18 mouse cellular contexts compared by ENCODE assay signal in the genomic region with DNA sequence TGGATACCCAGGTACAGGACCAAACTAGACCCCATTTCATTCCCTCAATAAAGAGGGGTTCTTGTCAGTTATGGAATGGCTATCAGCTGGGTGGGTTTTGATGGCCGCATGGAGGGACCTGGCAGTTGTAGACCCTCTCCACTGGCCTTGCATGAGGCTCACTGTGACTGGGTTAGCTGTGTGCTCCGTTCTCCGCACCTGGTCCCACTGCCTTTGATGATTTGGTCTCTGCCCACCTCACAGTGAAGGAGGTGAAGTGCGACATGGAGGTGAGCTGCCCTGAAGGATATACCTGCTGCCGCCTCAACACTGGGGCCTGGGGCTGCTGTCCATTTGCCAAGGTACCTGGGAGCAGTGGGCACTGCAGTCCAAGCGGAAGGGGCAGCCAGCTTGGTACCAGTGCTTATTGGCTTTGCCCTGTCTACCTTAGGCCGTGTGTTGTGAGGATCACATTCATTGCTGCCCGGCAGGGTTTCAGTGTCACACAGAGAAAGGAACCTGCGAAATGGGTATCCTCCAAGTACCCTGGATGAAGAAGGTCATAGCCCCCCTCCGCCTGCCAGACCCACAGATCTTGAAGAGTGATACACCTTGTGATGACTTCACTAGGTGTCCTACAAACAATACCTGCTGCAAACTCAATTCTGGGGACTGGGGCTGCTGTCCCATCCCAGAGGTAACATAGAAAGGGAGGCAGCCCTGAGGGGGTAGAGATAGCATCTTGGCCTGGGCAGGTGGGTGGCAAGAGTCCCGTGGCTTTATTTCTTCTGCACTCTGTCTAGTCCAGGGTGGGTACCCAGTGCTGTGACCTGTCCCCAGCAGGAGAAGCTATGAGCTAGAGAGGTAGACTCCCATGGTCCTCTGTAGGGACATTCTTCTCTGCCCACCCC. TPM values are rescaled to one million over a fixed set of nuclear protein-coding genes. Genes with fewer than 3 reads are reported as not detected.
DNase-seq lines count a peak whose midpoint lies in the region; ATAC-seq and TF ChIP-seq lines count a peak whose summit lies in the region.
"Had no signal": no experiment of that assay in that cellular context is flagged by ENCODE, and none has a peak within 500 bp of the region (broad histone marks: within the 10 kb centered on the region; RNA-seq: fewer than 3 reads in every experiment).

No protein-coding gene starts in this region.

- H3K27ac ChIP-seq in heart, embryonic 11.5 days (ENCODE audit: low read depth, low read length), result no peak overlapping the region
- H3K27ac ChIP-seq in midbrain, embryonic 15.5 days, result 0 out of 2 replicates have a peak overlapping the region, but pooled peaks have one; percentile 18
- no peak overlapping the region for H3K27ac ChIP-seq in midbrain, embryonic 13.5 days
- H3K27ac ChIP-seq in stomach, postnatal 0 days (replicated peaks), result no peak overlapping the region
- H3K27ac ChIP-seq: embryonic facial prominence, embryonic 13.5 days; forebrain, embryonic 10.5 days; hindbrain, embryonic 13.5 days; kidney, postnatal 0 days; liver, embryonic 12.5 days had no signal

- H3K9me3 ChIP-seq in heart, embryonic 11.5 days (replicated peaks; ENCODE audit: control insufficient read depth, low read length), result no peaks in the 10 kb centered on the region
- H3K9me3 ChIP-seq in midbrain, embryonic 15.5 days, result no peaks in the 10 kb centered on the region
- H3K9me3 ChIP-seq in midbrain, embryonic 13.5 days, result no peaks in the 10 kb centered on the region
- H3K9me3 ChIP-seq in stomach, postnatal 0 days (ENCODE audit: control insufficient read depth, low read length), result no peaks in the 10 kb centered on the region
- H3K9me3 ChIP-seq: embryonic facial prominence, embryonic 13.5 days; forebrain, embryonic 10.5 days; hindbrain, embryonic 13.5 days; liver, embryonic 12.5 days had no signal

- H3K4me1 ChIP-seq in heart, embryonic 11.5 days (ENCODE audit: control insufficient read depth, insufficient read depth, low read length), result peaks cover 27% of the 10 kb centered on the region
- H3K4me1 ChIP-seq in midbrain, embryonic 15.5 days, result peaks cover 43% of the 10 kb centered on the region
- peaks cover 52% of the 10 kb centered on the region for H3K4me1 ChIP-seq in midbrain, embryonic 13.5 days (replicated peaks)
- peaks cover 9% of the 10 kb centered on the region for H3K4me1 ChIP-seq in stomach, postnatal 0 days (replicated peaks; ENCODE audit: control insufficient read depth, insufficient read depth)

- H3K27me3 ChIP-seq in heart, embryonic 11.5 days (ENCODE audit: control insufficient read depth, insufficient read depth, low read length), result peaks cover 12% of the 10 kb centered on the region
- H3K27me3 ChIP-seq in midbrain, embryonic 15.5 days (replicated peaks), result no peaks in the 10 kb centered on the region
- H3K27me3 ChIP-seq in midbrain, embryonic 13.5 days, result peaks cover 12% of the 10 kb centered on the region
- no peaks in the 10 kb centered on the region for H3K27me3 ChIP-seq in stomach, postnatal 0 days (ENCODE audit: control insufficient read depth, insufficient read depth, low read length)

- TF ChIP-seq CTCF in stomach, postnatal 0 days (IDR thresholded peaks at IDR 0.05; ENCODE audit: low read depth), result no peak

- H3K4me2 ChIP-seq in heart, embryonic 11.5 days, result no peak overlapping the region
- H3K4me2 ChIP-seq in midbrain, embryonic 15.5 days, result no peak overlapping the region
- H3K4me2 ChIP-seq in midbrain, embryonic 13.5 days (replicated peaks), result no peak overlapping the region
- H3K4me2 ChIP-seq in stomach, postnatal 0 days (replicated peaks; ENCODE audit: low read depth), result no peak overlapping the region
- H3K4me2 ChIP-seq: embryonic facial prominence, embryonic 13.5 days; hindbrain, embryonic 13.5 days; liver, embryonic 12.5 days had no signal

- WGBS in heart, embryonic 11.5 days (ENCODE audit: insufficient replicate concordance), result 86% methylated on average over 11 of the region's 11 CpGs
- 94% methylated on average over 11 of the region's 11 CpGs for whole genome bisulfite sequencing in midbrain, embryonic 15.5 days
- 92% methylated on average over 11 of the region's 11 CpGs for WGBS in midbrain, embryonic 13.5 days
- 87% methylated on average over 11 of the region's 11 CpGs for WGBS in stomach, postnatal 0 days

- no peak for TF ChIP-seq EP300 in stomach, postnatal 0 days (optimal IDR thresholded peaks at IDR 0.05)

- no peak overlapping the region for H3K4me3 ChIP-seq in heart, embryonic 11.5 days (ENCODE audit: low read depth, low read length)
- no peak overlapping the region for H3K4me3 ChIP-seq in midbrain, embryonic 15.5 days
- H3K4me3 ChIP-seq in midbrain, embryonic 13.5 days (replicated peaks), result no peak overlapping the region
- H3K4me3 ChIP-seq in stomach, postnatal 0 days (ENCODE audit: low read depth, low read length), result no peak overlapping the region
- H3K4me3 ChIP-seq: embryonic facial prominence, embryonic 13.5 days; hindbrain, embryonic 13.5 days; liver, embryonic 12.5 days had no signal

- H3K36me3 ChIP-seq in heart, embryonic 11.5 days (ENCODE audit: control insufficient read depth, insufficient read depth, low read length), result peaks cover 14% of the 10 kb centered on the region
- H3K36me3 ChIP-seq in midbrain, embryonic 15.5 days (replicated peaks), result peaks cover 34% of the 10 kb centered on the region
- peaks cover 61% of the 10 kb centered on the region for H3K36me3 ChIP-seq in midbrain, embryonic 13.5 days
- H3K36me3 ChIP-seq in stomach, postnatal 0 days (ENCODE audit: control insufficient read depth, insufficient read depth, low read length), result peaks cover 17% of the 10 kb centered on the region; the same call in 1 of the 2 replicates

- DNase-seq in cerebellum, adult 11-12 months, result peak; percentile 68
- DNase-seq in cerebellum, postnatal 36 days, result no peak
- DNase-seq in heart, postnatal 4 days, result no peak
- peak; percentile 34 to 50 for DNase-seq in cerebellum, postnatal 10 days
- DNase-seq in stomach, postnatal 0 days (ENCODE audit: low spot score), result no peak

- H3K9ac ChIP-seq in heart, embryonic 11.5 days (ENCODE audit: low read depth, low read length), result 0 out of 2 replicates have a peak overlapping the region, but pooled peaks have one; percentile 10
- no peak overlapping the region for H3K9ac ChIP-seq in midbrain, embryonic 15.5 days
- no peak overlapping the region for H3K9ac ChIP-seq in midbrain, embryonic 13.5 days (replicated peaks)
- no peak overlapping the region for H3K9ac ChIP-seq in stomach, postnatal 0 days (ENCODE audit: low read length)
- H3K9ac ChIP-seq: embryonic facial prominence, embryonic 13.5 days; hindbrain, embryonic 13.5 days; liver, embryonic 12.5 days; liver, postnatal 0 days had no signal

- ATAC-seq in heart, embryonic 11.5 days (replicated peaks; ENCODE audit: insufficient number of reproducible peaks, low FRiP score, low TSS enrichment), result no peak
- ATAC-seq in midbrain, embryonic 15.5 days (replicated peaks), result no peak
- no peak for ATAC-seq in midbrain, embryonic 13.5 days
- no peak for ATAC-seq in stomach, postnatal 0 days (ENCODE audit: low FRiP score, low TSS enrichment)
- ATAC-seq: liver, postnatal 0 days had no signal

RNA-seq across cellular contexts. Expression of a gene that starts 4.9 kb away (rescaled TPM):
- 110 and 113 TPM in 2 replicates for polyA plus RNA-seq in heart, embryonic 11.5 days (2014; fragmentation: Nextera tagmentation; extraction: Ambion mirVana)
- total RNA-seq in heart, postnatal 4 days (2021), result 100 to 1,000 TPM; 141 to 144 TPM
- 75.2 and 82.0 TPM in 2 replicates for polyA plus RNA-seq in midbrain, embryonic 15.5 days (2015; fragmentation: Nextera tagmentation; extraction: Ambion mirVana)
- polyA plus RNA-seq in midbrain, embryonic 13.5 days (2015; fragmentation: Nextera tagmentation; extraction: Ambion mirVana), result 57.4 and 61.8 TPM in 2 replicates
- 126 and 142 TPM in 2 replicates for polyA plus RNA-seq in stomach, postnatal 0 days (2015; fragmentation: Nextera tagmentation; extraction: Ambion mirVana)

RNA-seq across cellular contexts. Expression of a gene that starts 12.4 kb away (rescaled TPM):
- polyA plus RNA-seq in heart, embryonic 11.5 days (2014; fragmentation: Nextera tagmentation; extraction: Ambion mirVana), result 3.1 and 5.1 TPM in 2 replicates
- 10 to 100 TPM; 30.2 to 30.5 TPM for total RNA-seq in heart, postnatal 4 days (2021)
- 28.7 and 36.4 TPM in 2 replicates for polyA plus RNA-seq in midbrain, embryonic 15.5 days (2015; fragmentation: Nextera tagmentation; extraction: Ambion mirVana)
- 10.9 and 18.4 TPM in 2 replicates for polyA plus RNA-seq in midbrain, embryonic 13.5 days (2015; fragmentation: Nextera tagmentation; extraction: Ambion mirVana)
- polyA plus RNA-seq in stomach, postnatal 0 days (2015; fragmentation: Nextera tagmentation; extraction: Ambion mirVana), result 2.0 and 2.9 TPM in 2 replicates
- total RNA-seq: granulocyte monocyte progenitor cell, adult 5-6 weeks; monocyte, adult 5-6 weeks had no signal

RNA-seq across cellular contexts. Expression of a gene that starts 27.3 kb away (rescaled TPM):
- polyA plus RNA-seq in heart, embryonic 11.5 days (2014; fragmentation: Nextera tagmentation; extraction: Ambion mirVana), result 274 and 281 TPM in 2 replicates
- 100 to 1,000 TPM; 161 to 165 TPM for total RNA-seq in heart, postnatal 4 days (2021)
- polyA plus RNA-seq in midbrain, embryonic 15.5 days (2015; fragmentation: Nextera tagmentation; extraction: Ambion mirVana), result 146 and 168 TPM in 2 replicates
- 141 and 154 TPM in 2 replicates for polyA plus RNA-seq in midbrain, embryonic 13.5 days (2015; fragmentation: Nextera tagmentation; extraction: Ambion mirVana)
- polyA plus RNA-seq in stomach, postnatal 0 days (2015; fragmentation: Nextera tagmentation; extraction: Ambion mirVana), result 189 and 200 TPM in 2 replicates

RNA-seq across cellular contexts. Expression of a gene that starts 34.9 kb away (rescaled TPM):
- polyA plus RNA-seq in heart, embryonic 11.5 days (2014; fragmentation: Nextera tagmentation; extraction: Ambion mirVana), result 8.5 and 15.8 TPM in 2 replicates
- 1 to 10 TPM; 4.2 to 5.4 TPM for total RNA-seq in heart, postnatal 4 days (2021)
- 9.0 TPM in 2 replicates for polyA plus RNA-seq in midbrain, embryonic 15.5 days (2015; fragmentation: Nextera tagmentation; extraction: Ambion mirVana)
- 4.9 and 6.0 TPM in 2 replicates for polyA plus RNA-seq in midbrain, embryonic 13.5 days (2015; fragmentation: Nextera tagmentation; extraction: Ambion mirVana)
- 5.4 and 6.5 TPM in 2 replicates for polyA plus RNA-seq in stomach, postnatal 0 days (2015; fragmentation: Nextera tagmentation; extraction: Ambion mirVana)

RNA-seq across cellular contexts. Expression of a gene that starts 41.9 kb away (rescaled TPM):
- polyA plus RNA-seq in heart, embryonic 11.5 days (2014; fragmentation: Nextera tagmentation; extraction: Ambion mirVana), result 1.3 TPM in 2 replicates
- total RNA-seq in heart, postnatal 4 days (2021), result 1 to 10 TPM in 1 of 2 experiments, under 1 TPM in 1; 0.50 to 1.9 TPM
- polyA plus RNA-seq in midbrain, embryonic 15.5 days (2015; fragmentation: Nextera tagmentation; extraction: Ambion mirVana), result 160 and 165 TPM in 2 replicates
- 131 and 153 TPM in 2 replicates for polyA plus RNA-seq in midbrain, embryonic 13.5 days (2015; fragmentation: Nextera tagmentation; extraction: Ambion mirVana)
- polyA plus RNA-seq in stomach, postnatal 0 days (2015; fragmentation: Nextera tagmentation; extraction: Ambion mirVana), result 5.1 and 5.9 TPM in 2 replicates
- total RNA-seq: granulocyte monocyte progenitor cell, adult 5-6 weeks; heart, postnatal 25 days; megakaryocyte, adult 5-6 weeks; monocyte, adult 5-6 weeks had no signal

Comparison
In these comparisons a context has a peak if more than half of its experiments do, and no peak if none do; other contexts are left out.
1. DNase-seq: peak in cerebellum, adult 11-12 months (single experiment) and cerebellum, postnatal 10 days (2 of 2); none in cerebellum, postnatal 36 days (0 of 2), heart, postnatal 4 days (single experiment) and stomach, postnatal 0 days (single experiment).